8 mouse cellular contexts compared by ENCODE assay signal in the genomic region with DNA sequence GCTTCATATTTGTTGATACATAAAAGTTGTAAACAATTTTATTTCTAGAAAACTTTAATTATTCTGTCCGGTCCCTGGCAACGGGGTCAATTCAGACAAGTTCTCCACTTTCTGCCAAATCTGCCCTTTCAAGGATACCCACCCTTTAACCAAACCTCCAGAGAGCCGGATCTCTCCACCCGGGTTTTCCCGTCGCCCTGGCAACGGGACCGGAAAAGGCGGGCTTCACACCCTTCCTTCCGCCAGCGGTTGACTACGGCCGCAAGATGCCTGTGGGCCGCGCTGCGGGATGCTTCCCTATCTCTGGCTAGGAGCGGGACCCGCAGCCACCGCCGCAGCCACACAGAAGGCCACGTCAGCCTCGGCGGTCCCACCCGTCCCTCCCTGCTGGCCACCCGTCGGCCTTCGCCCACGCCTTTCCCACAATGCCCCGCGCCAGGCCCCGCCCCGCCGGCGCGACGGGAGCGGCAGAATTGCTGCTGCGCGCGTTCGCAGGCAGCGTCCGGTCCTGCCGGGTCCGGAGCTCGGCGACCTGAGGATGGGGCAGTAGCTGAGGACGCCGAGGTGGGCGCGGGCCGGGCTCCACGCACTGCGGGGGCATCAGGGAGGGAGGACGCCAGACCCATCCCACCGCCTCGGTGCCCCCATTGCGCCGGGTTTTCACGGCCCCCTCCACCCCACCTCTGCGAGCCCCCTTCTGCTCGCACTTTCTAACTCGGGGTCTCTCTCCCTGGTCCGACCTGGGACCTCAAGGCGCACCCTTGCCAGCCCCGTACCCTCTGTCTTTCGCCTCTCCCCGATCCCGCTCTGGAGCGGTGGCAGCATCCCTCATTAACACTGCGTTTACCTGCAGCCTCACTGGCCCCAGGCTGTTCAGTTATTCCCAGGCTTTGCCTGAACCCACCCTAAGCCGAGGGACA. TPM values are rescaled to one million over a fixed set of nuclear protein-coding genes. Genes with fewer than 3 reads are reported as not detected.
DNase-seq lines count a peak whose midpoint lies in the region; ATAC-seq lines count a peak whose summit lies in the region.

A gene (plus strand): TSS at position 225 of the 920 bp plus-strand sequence.

- H3K27me3 ChIP-seq in hindbrain, embryonic 15.5 days, result no peaks in the 10 kb centered on the region

- H3K36me3 ChIP-seq in hindbrain, embryonic 15.5 days, result 0 out of 2 replicates have a peak, but pooled peaks cover 9% of the 10 kb centered on the region

- ATAC-seq in hindbrain, embryonic 15.5 days (ENCODE audit: low FRiP score, low read depth), result peak; percentile 97

- 0% methylated on average over 63 of the region's 72 CpGs for WGBS in hindbrain, embryonic 15.5 days

- no peaks in the 10 kb centered on the region for H3K9me3 ChIP-seq in hindbrain, embryonic 15.5 days

- peak within 1 kb of the TSS; percentile 92 for H3K9ac ChIP-seq in hindbrain, embryonic 15.5 days

- peak within 1 kb of the TSS; percentile 97 for H3K27ac ChIP-seq in hindbrain, embryonic 15.5 days (replicated peaks)

- peak; percentile 85 for DNase-seq in T-cell, adult 2 months (ENCODE audit: low spot score)
- DNase-seq in cerebellum, postnatal 36 days, result peak; percentile 87 to 92
- peak; percentile 91 to 92 for DNase-seq in frontal cortex, postnatal 36 days (ENCODE audit: low spot score in 2 of 2)
- DNase-seq in left cerebral cortex, adult 11 months (ENCODE audit: low spot score), result peak; percentile 81
- DNase-seq in lung, postnatal 4 days, result peak; percentile 93 to 94
- peak; percentile 74 for DNase-seq in retina, postnatal 7 days (ENCODE audit: low read depth, low spot score)
- DNase-seq in urinary bladder, adult 2 months (ENCODE audit: low spot score), result peak; percentile 94

- H3K4me3 ChIP-seq in hindbrain, embryonic 15.5 days, result peak within 1 kb of the TSS; percentile 93

- H3K4me2 ChIP-seq in hindbrain, embryonic 15.5 days, result peak within 1 kb of the TSS; percentile 66

- peaks cover 17% of the 10 kb centered on the region for H3K4me1 ChIP-seq in hindbrain, embryonic 15.5 days (replicated peaks)

RNA-seq across cellular contexts. Expression of the gene that starts here (rescaled TPM):
- polyA plus RNA-seq in hindbrain, embryonic 15.5 days (2015; fragmentation: Nextera tagmentation; extraction: Ambion mirVana), result 63.1 and 65.1 TPM in 2 replicates
- polyA plus RNA-seq in urinary bladder, adult 2 months (2012; rRNA removed), result 44.5 and 47.1 TPM in 2 replicates

Comparison
In these comparisons a context has a peak if more than half of its experiments do, and no peak if none do; other contexts are left out.
1. Peak in every context shown above with its lines: DNase-seq, ATAC-seq, H3K4me3 ChIP-seq and H3K27ac ChIP-seq.